Mouse (Mus musculus) large intestine, adult 2 months (tissue): ENCODE measurements around the gene Lsp1. TPM values are rescaled to one million over a fixed set of nuclear protein-coding genes. Genes with fewer than 3 reads are reported as not detected.

ENCODE experiments used
- DNase-seq: peaks from one replicate; pipeline ENCODE4 v3.0.0-alpha.2; 2012; ENCODE audit warnings: low read depth, low spot score
- WGBS: fragments of 180-500 bp; shearing (Covaris S2); methylation state at CpG from one replicate; pipeline ENCODE4 v1.1.7; 2018; 5-methylcytosine and 5-hydroxymethylcytosine counted together
- polyA plus RNA-seq: library from polyadenylated mRNA; depleted of rRNA; stranded (reverse); fragments of >200 nt; gene quantifications from 2 replicates; pipeline ENCODE4 v1.2.3, GENCODE M21; 2012

Gene Lsp1
- polyA plus RNA-seq, 1 experiment: 82.6 TPM

GRCm38 (mm10) chr7:142471884-142472570, 11.4 kb downstream of the Lsp1 start:
- 54% methylated on average over 15 of the region's 15 CpGs for WGBS
- no peak for DNase-seq

DNA sequence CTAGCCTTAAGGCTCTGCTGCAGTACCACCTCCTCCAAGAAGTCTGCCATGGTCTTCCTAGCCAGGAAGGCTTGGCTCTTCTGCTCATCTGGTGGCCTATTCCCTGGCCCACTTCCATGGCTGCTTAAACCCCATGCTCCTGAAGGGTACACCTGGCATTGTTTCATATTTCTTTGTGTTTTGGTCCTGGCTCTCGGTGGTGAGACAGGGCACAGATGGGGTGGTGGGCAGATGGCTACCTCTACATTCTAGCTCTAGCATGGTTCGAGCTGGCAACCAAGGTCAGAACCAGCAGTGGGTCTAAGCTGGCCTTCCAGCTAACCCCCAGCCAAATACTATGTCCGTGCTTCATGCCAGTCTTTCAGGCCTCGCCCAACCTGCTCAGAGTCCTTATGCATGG, 12.3 kb downstream of the Lsp1 start:
- WGBS: 76% methylated on average over 4 of the region's 4 CpGs
- DNase-seq: no peak

- 55% methylated on average over 2 of the region's 2 CpGs for WGBS
- no peak for DNase-seq
Measured at GRCm38 (mm10) chr7:142473476-142473875, 12.9 kb downstream of the Lsp1 start.

- no peak for DNase-seq
- 40% methylated on average over 14 of the region's 14 CpGs for WGBS
Measured at GRCm38 (mm10) chr7:142474799-142475198, 14.2 kb downstream of the Lsp1 start.

- no peak for DNase-seq
- WGBS: 46% methylated on average over 7 of the region's 7 CpGs
Measured at GRCm38 (mm10) chr7:142475641-142476040, 15.0 kb downstream of the Lsp1 start.

DNA sequence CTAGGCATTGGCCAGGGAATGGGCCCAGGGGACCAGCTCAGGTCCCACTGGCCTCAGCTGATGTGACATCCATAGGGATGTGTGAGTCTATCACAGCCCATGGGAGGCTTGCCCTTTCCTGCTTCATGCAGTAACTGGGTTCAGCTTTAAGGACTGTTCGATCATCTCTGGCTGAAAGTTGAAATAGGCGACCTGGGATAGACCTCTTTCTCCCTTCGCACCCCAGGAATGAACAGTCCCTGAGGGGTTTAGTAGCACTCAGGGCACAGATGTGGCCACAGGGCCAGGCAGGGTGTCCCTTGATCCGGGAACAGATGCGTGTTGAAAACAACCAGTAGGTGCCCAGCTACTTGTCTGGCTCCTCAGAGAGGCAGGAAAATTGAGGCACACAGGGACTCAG, 15.7 kb downstream of the Lsp1 start:
- WGBS: 60% methylated on average over 5 of the region's 5 CpGs
- no peak for DNase-seq

DNA sequence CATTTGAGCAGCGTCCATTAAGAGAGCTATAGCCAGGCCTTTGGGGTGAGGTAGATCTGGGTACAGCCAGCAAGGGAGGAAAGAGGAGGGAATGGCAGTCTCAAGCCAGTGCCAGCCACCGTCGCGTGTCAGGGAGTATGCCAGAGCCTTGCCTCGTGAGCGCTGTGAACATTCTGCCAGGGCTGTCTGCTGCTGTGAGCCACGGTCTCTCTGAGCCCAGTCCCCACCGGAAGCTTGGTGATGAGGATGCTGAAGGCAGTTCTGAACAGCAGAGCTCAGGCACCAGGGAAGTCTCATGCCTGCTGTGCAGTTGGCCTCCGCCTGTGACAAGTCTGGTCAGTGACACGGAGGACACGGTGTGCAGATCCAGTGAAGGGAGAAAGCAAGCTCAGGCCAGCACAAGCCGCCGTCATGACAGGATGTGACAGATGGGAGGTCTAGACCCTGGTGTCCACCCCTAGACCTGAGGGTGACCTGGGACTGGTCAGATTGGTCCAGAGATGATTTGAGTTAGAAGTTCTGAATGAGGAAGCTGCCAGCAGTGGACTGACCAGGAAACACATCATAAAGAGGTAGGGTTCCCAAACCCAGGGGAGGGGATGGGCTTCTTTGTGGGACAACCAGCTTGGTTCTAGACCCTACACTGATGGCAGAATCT, 16.3 kb downstream of the Lsp1 start:
- no peak for DNase-seq
- WGBS: 64% methylated on average over 13 of the region's 13 CpGs

DNA sequence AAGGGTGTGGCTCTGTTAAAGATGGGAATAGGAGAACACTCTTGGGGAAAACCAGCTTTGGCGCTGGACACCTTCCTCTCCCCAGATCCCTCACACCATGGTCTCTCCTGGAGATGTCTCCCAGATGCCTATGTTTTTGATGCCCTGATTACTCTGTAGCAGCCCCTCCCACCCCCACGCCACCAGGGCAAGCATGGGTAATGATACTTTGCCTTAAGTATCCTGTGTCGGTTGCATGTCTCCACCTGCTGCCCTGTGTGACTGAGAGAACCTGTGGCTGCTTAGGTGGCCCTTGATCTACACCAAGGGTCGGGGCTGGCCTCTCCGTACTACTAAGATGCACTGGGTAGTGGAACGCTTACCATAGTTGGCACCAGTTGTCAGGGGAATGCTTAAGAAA, 17.4 kb downstream of the Lsp1 start:
- WGBS: 66% methylated on average over 6 of the region's 6 CpGs

GRCm38 (mm10) chr7:142478574-142478973, 18.0 kb downstream of the Lsp1 start:
- 72% methylated on average over 2 of the region's 2 CpGs for WGBS
- DNase-seq: no peak

More for the DNA sequence above, 17.4 kb downstream of the Lsp1 start:
- no peak for DNase-seq

- DNase-seq: no peak
Measured at GRCm38 (mm10) chr7:142479307-142479706, 18.7 kb downstream of the Lsp1 start.

DNA sequence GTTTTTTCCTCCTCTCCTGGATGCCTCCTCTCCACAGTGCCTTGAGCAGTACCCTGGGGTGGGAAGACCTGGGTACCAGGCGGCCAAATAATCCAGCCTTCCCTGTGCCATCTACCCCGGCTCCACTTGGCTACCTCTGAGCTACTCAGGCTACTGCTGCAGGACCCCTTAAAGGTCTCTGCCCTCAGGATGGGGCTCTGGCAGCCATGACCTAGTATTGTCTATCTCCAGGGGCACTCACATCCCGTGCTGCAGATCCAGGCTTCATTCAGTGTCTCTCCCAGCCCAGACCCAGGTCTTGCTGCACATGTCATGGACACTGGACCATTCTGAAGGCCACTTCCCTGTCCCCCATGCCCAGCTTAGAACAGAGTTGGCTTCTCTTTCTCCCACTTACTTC, 19.3 kb downstream of the Lsp1 start:
- DNase-seq: no peak
- 86% methylated on average over 3 of the region's 3 CpGs for WGBS

- DNase-seq: no peak
- 74% methylated on average over 3 of the region's 3 CpGs for WGBS
Measured at GRCm38 (mm10) chr7:142480661-142481060, 20.1 kb downstream of the Lsp1 start.

GRCm38 (mm10) chr7:142481186-142481567, 20.6 kb downstream of the Lsp1 start:
- DNase-seq: no peak

DNA sequence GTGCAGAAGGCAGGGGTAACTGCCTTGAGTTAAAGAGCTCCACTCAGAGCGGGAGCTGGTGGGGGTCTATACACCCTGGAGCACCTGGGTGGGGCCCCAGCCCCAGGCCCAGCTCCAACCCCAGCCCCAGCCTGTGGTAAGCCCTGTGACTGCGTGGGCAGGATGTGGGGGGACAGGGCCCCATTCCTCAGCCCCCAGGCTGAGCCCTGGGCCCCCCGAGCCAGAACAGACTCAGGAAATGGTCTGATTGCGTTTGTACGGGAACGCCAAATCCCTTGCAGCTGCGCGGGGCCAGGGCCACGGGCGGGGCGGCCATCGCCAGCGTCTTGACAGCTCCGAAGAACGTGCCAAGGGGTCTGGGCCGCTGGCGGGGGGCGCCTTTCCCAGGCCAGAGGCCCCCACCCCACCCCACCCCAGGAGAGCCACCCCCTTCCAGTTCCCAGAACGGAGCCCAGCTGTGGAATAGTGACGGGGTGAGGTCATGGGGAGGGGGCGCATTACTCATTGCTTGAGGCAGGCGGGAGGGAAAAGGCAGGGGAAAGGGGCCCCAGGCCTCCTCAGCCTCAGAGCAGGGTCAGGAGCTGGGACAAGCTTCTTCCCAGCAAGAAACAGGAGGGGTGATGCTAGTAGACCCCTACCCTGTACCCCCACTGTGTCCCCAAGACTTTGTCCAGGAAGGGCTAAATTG, 21.1 kb downstream of the Lsp1 start:
- WGBS: 9% methylated on average over 22 of the region's 22 CpGs
- no peak for DNase-seq

More at GRCm38 (mm10) chr7:142481186-142481567, 20.6 kb downstream of the Lsp1 start:
- WGBS: 14% methylated on average over 5 of the region's 5 CpGs

- WGBS: 30% methylated on average over 6 of the region's 6 CpGs
Measured at GRCm38 (mm10) chr7:142482256-142482609, 21.6 kb downstream of the Lsp1 start.

GRCm38 (mm10) chr7:142483136-142483535, 22.5 kb downstream of the Lsp1 start:
- DNase-seq: no peak

More at GRCm38 (mm10) chr7:142482256-142482609, 21.6 kb downstream of the Lsp1 start:
- no peak for DNase-seq

GRCm38 (mm10) chr7:142484780-142485179, 24.2 kb downstream of the Lsp1 start:
- 41% methylated on average over 12 of the region's 12 CpGs for WGBS
- DNase-seq: no peak

More at GRCm38 (mm10) chr7:142483136-142483535, 22.5 kb downstream of the Lsp1 start:
- WGBS: 72% methylated on average over 11 of the region's 11 CpGs

GRCm38 (mm10) chr7:142486751-142487162, 26.1 kb downstream of the Lsp1 start:
- WGBS: 69% methylated on average over 8 of the region's 8 CpGs
- DNase-seq: no peak

DNA sequence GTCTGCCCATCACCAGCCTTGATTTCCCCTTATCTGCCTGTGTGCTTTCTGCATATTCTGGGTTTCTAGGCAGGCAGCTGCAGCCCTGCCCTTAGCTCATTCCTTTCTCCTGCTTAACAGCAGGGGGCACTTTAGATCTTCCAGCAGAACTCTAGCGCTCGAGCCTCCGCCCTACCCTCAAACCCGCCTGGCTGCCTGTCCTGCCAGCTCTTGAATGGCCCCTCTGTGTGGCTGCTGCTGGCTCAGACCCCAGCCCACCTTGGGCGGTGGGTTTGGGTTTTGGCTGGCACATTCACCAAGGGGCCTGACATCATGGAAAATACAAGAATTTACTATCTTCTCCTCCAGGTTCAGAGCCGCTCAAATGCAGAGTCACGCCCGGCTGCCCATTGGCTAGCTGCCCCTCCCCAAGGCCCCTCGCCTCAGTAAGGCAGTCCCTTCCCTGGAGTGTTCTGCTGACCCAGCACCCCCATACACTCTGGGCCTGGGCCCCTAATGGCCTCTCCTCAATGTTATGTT, 26.8 kb downstream of the Lsp1 start:
- no peak for DNase-seq
- 28% methylated on average over 9 of the region's 9 CpGs for WGBS

GRCm38 (mm10) chr7:142488053-142488452, 27.4 kb downstream of the Lsp1 start:
- DNase-seq: no peak
- WGBS: 63% methylated on average over 3 of the region's 3 CpGs

GRCm38 (mm10) chr7:142493535-142493934, 32.9 kb downstream of the Lsp1 start:
- 83% methylated on average over 8 of the region's 8 CpGs for WGBS
- no peak for DNase-seq
